Mouse (Mus musculus) CD8-positive naive resting alpha-beta T cell, adult 2 months (primary cell): Measurements from ENCODE around the gene Defb45.

Experiments
- DNase-seq, 2 experiments: peaks; one replicate each; pipeline ENCODE4 v3.0.0; 2022; ENCODE audit warnings: low read depth in 2 of 2, low spot score in 2 of 2

Gene Defb45

GRCm38 (mm10) chr2:152599299-152599698 is at the start of gene Defb45:
Gene Defb45, minus strand, starts transcription at chr2:152599399.
- no peak for DNase-seq

DNA sequence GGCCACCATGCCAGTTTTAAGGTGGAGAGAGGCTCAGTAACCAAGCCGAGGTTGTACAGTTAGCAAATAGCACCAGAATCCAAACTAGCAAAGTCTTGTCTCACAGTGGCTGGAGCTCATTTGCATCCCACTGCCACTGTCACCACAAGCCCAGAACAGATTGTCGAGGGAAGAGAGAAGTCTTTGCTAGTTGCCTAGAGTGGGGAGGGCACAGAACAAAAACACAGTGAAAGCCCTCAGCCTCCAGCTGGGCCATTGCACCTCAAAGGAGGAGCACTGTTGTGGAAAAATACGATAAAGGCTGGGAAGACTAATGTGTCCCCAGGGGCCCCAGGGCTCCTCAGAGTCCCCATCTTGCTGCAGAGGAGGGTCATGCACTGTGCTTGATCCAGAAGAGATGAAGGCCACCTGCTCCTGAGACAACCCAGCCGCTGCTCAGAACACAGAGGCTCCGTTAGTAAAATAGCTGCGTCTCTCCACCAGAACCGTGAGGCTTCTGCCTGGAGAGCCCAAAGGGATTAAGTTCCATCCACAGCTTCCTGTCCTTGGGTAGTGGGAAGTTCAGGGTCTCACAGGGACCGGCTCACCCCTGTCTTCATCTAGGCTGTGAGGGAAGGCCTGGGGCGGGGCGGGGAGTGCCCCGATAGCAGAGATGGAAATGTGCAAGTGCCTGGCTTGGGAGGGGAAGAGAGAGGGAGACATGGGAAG is 40.4 kb upstream of the Defb45 start:
- no peak for DNase-seq

- no peak for DNase-seq
These were observed 39.7 kb upstream of the Defb45 start for GRCm38 (mm10) chr2:152638865-152639264.

DNA sequence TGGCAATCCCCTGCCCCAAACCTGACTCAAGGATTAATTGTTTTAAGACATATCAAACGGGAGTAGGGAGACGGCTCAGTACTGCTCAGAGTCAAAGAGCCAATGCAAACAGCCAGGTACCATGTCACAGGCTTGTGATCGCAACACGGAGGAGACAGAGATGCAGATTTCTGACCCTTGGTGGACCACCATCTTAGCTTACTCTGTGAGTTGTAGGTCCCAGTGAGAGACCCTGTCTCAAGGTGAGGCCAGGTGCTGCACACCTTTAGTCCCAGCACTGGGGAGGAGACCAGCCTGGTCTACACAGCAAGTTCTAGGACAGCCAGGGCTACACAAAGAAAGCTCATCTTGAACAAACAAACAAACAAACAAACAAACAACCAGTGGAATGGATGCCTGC is 38.2 kb upstream of the Defb45 start:
- no peak for DNase-seq

- no peak for DNase-seq
These were observed 37.8 kb upstream of the Defb45 start for GRCm38 (mm10) chr2:152637006-152637322.

- no peak for DNase-seq
These were observed 37.2 kb upstream of the Defb45 start for GRCm38 (mm10) chr2:152636246-152637005.

- no peak for DNase-seq
These were observed 35.1 kb upstream of the Defb45 start for GRCm38 (mm10) chr2:152634311-152634710.

DNA sequence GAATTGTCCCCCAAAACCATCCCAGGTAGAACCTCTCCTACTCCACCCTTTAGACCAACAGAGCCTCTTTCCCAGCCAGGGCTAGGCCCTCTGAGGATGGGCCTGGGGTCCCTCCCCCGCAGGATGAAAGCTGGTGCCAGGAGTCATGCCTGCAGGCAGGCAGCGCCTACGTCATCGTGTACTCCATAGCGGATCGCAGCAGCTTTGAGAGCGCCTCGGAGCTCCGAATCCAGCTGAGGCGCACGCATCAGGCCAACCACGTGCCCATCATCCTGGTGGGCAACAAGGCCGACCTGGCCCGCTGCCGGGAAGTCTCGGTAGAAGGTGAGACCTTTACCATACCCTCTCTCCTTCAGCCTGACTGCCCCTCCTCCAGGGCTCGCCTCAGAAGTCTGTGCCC is 34.1 kb upstream of the Defb45 start:
- DNase-seq, result no peak

DNA sequence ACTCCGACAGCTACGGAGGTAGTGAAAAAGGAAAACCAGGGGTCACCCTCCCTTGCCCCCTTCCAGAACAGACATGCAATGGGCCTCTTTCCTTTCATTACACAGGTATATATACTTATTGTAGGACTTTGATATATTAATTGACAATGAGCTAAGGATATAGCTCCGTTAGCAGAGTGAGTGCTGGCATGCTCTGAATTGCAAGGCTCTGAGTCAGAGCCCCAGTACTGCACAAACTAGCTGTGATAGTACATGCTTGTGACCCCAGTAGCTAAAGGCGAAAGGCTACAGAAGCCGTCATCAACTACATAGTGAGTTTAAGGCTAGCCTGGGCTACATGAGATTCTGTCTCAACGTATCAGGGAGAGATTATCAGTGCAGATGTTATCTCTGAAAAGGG is 30.7 kb upstream of the Defb45 start:
- no peak for DNase-seq

- DNase-seq, result no peak
These were observed 30.0 kb upstream of the Defb45 start for GRCm38 (mm10) chr2:152629239-152629638.

DNA sequence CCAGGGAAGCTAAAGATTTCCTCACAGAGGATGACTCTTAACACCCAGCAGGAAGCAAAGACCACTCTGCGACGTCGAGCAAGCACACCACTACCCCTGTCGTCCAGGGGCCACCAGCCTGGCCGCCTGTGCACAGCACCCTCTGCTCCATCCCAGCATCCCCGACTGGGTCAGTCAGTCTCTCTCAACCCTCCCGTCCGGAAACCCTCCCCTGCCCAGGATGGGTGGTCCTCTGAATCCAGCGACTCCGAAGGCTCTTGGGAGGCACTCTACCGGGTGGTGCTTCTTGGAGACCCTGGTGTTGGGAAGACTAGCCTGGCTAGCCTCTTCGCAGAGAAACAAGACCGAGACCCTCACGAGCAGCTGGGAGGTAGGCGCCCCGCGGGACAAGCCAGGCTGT is 28.9 kb upstream of the Defb45 start:
- DNase-seq, result no peak

GRCm38 (mm10) chr2:152626774-152627591 is 27.8 kb upstream of the Defb45 start, which contains the start of gene Rem1:
Gene Rem1, plus strand, starts transcription at chr2:152626951.
- DNase-seq, result no peak

- DNase-seq, result no peak
These were observed 26.1 kb upstream of the Defb45 start for GRCm38 (mm10) chr2:152625256-152625655.

- no peak for DNase-seq
These were observed 25.4 kb upstream of the Defb45 start for GRCm38 (mm10) chr2:152624566-152624965.

GRCm38 (mm10) chr2:152622953-152623352 is 23.8 kb upstream of the Defb45 start, which contains the start of gene Defb25:
Gene Defb25, minus strand, starts transcription at chr2:152623053.
- DNase-seq, result no peak

- DNase-seq, result no peak
These were observed 23.0 kb upstream of the Defb45 start for GRCm38 (mm10) chr2:152622151-152622550.

- no peak for DNase-seq
These were observed 21.4 kb upstream of the Defb45 start for GRCm38 (mm10) chr2:152620367-152621134.

- no peak for DNase-seq
These were observed 18.2 kb upstream of the Defb45 start for GRCm38 (mm10) chr2:152617374-152617773.

DNA sequence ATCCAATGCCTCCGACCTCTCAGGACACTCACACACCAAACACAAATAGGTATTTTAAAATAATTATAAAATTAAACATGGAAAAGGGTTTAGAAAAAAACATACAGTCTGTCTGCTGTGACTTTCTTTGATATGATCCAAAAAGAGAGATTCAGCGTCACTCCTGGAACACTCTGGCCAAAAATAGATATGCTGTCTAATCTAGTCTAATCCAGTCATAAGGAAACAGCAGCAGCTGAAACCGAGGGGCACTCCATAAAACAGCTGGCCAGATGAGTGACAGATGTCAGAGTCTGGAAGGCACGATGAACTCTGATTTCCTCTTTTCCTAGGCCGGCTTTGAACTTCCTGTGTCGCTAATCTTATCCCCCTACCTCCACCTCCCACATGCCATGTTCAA is 17.3 kb upstream of the Defb45 start:
- no peak for DNase-seq

- peak; percentile 7 to 21 for DNase-seq
These were observed 16.4 kb upstream of the Defb45 start for GRCm38 (mm10) chr2:152615563-152615962.

DNA sequence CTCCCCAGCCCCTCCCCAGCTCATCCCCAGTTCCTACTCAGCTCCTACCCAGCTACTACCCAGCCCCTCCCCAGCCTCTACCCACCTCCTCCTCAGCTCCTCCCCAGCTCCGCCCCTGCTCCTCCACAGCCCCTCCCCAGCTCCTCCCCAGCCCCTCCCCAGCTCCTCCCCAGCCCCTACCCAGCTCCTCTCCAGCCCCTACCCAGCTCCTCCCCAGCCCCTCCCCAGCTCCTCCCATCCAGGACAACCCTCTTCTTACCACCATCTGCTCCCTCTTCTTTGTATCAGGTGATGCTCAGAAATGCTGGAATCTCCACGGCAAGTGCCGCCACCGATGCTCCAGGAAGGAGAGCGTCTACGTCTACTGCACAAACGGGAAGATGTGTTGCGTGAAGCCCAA is 13.0 kb upstream of the Defb45 start:
- no peak for DNase-seq
